Mouse (Mus musculus) heart, embryonic 14.5 days (tissue): Measurements from ENCODE around the gene Efr3b. TPM values are rescaled to one million over a fixed set of nuclear protein-coding genes. Genes with fewer than 3 reads are reported as not detected.

ENCODE experiments used
- ATAC-seq: fragments of 200-750 bp; cut with Nextera tagmentation; 2 replicates; pipeline ENCODE4 v1.8.0; 2017; ENCODE audit warnings: low read depth, moderate TSS enrichment; ENCODE audit not compliant: insufficient number of reproducible peaks, insufficient read depth, low FRiP score
- H3K27ac ChIP-seq, 2 experiments: fragments of 200-500 bp in 1 of 2; fragments of 300-500 bp in 1 of 2; sonication (generic) in 1 of 2; replicated peaks in 1 of 2; 2 replicates each; pipeline ENCODE4 v1.5.1; 2012 to 2014; ENCODE audit warnings: low read depth in 2 of 2, low read length in 2 of 2, control low read depth in 1 of 2, mild to moderate bottlenecking in 1 of 2, mixed read lengths in 1 of 2; ENCODE audit not compliant: control insufficient read depth in 1 of 2, insufficient read depth in 1 of 2
- H3K27me3 ChIP-seq: fragments of 300-500 bp; sonication (generic); 2 replicates; pipeline ENCODE4 v1.6.1; 2014; ENCODE audit warnings: mild to moderate bottlenecking, low read length, control low read depth; ENCODE audit not compliant: control insufficient read depth, insufficient read depth
- H3K36me3 ChIP-seq: fragments of 300-500 bp; sonication (generic); 2 replicates; pipeline ENCODE4 v1.6.1; 2014; ENCODE audit warnings: mild to moderate bottlenecking, control low read depth, low read length, mixed read lengths; ENCODE audit not compliant: control insufficient read depth, insufficient read depth
- H3K4me1 ChIP-seq, 2 experiments: fragments of 200-500 bp in 1 of 2; fragments of 300-500 bp in 1 of 2; sonication (generic) in 1 of 2; 2 replicates each; pipeline ENCODE4 v1.6.1; 2012 to 2014; ENCODE audit warnings: low read length in 2 of 2, control low read depth in 1 of 2, mixed read lengths in 1 of 2; ENCODE audit not compliant: control insufficient read depth in 2 of 2, insufficient read depth in 2 of 2
- H3K4me2 ChIP-seq: fragments of 300-500 bp; sonication (generic); 2 replicates; pipeline ENCODE4 v1.6.1; 2014; ENCODE audit warnings: mild to moderate bottlenecking, low read length
- H3K4me3 ChIP-seq, 2 experiments: fragments of 200-500 bp in 1 of 2; fragments of 300-500 bp in 1 of 2; sonication (generic) in 1 of 2; 2 replicates each; pipeline ENCODE4 v1.5.1; 2012 to 2014; ENCODE audit warnings: low read length in 2 of 2, mild to moderate bottlenecking in 2 of 2, control low read depth in 1 of 2, low read depth in 1 of 2, moderate library complexity in 1 of 2; ENCODE audit not compliant: control insufficient read depth in 1 of 2, insufficient read depth in 1 of 2
- H3K9ac ChIP-seq: fragments of 300-500 bp; sonication (generic); 2 replicates; pipeline ENCODE4 v1.6.1; 2014; ENCODE audit warnings: mild to moderate bottlenecking, low read length
- H3K9me3 ChIP-seq: fragments of 300-500 bp; sonication (generic); 2 replicates; pipeline ENCODE4 v1.6.1; 2016; ENCODE audit warnings: low read length, control low read depth; ENCODE audit not compliant: control insufficient read depth
- WGBS: fragments of 180-500 bp; shearing (Covaris S2); extraction: QIAGEN DNeasy Blood & Tissue Kit; methylation state at CpG from one replicate; pipeline ENCODE4 v1.1.7; 2014; 5-methylcytosine and 5-hydroxymethylcytosine counted together
- polyA plus RNA-seq: library from polyadenylated mRNA; unstranded; fragments of >200 nt; fragmentation: Nextera tagmentation; extraction: Ambion mirVana; gene quantifications from 2 replicates; pipeline ENCODE4 v1.2.1, GENCODE M21; 2014

The Efr3b gene
- polyA plus RNA-seq, 1 experiment from 2014 or later: 4.4 TPM

DNA sequence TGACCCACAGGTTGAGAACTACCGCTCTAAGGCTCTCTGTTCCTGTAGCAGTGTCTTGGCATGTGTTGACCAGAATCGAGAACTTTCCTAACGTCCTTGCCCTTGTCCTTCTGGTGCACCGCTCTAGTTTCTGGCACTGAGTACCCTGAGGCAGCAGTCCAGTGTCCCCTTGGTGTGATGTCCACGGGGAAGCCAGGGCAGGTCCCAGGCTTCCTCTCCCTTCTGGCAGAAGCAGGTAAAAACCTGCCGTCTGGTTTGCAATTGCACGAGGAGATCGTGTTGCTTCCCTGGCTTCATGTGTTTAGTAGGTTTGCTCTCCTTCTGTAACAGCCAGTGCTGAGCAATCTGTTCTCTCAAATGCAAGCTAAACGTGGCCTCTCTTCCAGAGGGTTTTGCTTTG is 33.0 kb upstream of the Efr3b start:
- Histone ChIP-seq H3K4me3 (no peak overlapping the region), H3K36me3 (no peaks in the 10 kb centered on the region), H3K9ac (no peak overlapping the region), H3K4me2 (no peak overlapping the region), H3K4me1 (peaks cover 0 to 2% of the 10 kb centered on the region in 2 experiments; a peak in 2 of 4 replicates), H3K27ac (no peak overlapping the region), H3K9me3 (no peaks in the 10 kb centered on the region), H3K27me3 (no peaks in the 10 kb centered on the region)
- WGBS: 81% methylated on average over 9 of the region's 9 CpGs
- no peak for ATAC-seq

DNA sequence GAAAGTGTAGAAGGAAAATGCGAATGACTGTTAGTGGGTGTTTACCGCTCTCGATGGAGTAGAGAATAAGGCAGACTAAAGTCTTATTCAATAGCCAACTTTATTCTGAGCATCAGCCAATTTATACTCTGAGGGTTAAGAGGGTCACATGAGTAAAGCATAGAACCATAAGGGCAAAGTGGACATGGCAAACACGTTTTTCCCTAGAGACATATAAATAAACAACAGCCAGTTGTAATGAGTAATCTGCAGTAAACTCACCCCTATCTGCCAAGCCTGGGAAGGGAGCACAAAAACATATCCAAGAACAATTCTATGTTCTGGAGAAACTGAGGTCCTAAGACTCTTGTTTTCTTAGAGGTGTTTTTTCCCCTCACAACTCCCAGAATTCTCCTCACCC is 29.8 kb upstream of the Efr3b start:
- Histone ChIP-seq H3K4me2 (no peak overlapping the region), H3K9me3 (no peaks in the 10 kb centered on the region), H3K27me3 (no peaks in the 10 kb centered on the region), H3K36me3 (no peaks in the 10 kb centered on the region), H3K4me1 (no peaks in the 10 kb centered on the region; a peak in 1 of 4 replicates), H3K9ac (no peak overlapping the region), H3K4me3 (no peak overlapping the region), H3K27ac (no peak overlapping the region)
- no peak for ATAC-seq
- WGBS: 78% methylated on average over 4 of the region's 4 CpGs

DNA sequence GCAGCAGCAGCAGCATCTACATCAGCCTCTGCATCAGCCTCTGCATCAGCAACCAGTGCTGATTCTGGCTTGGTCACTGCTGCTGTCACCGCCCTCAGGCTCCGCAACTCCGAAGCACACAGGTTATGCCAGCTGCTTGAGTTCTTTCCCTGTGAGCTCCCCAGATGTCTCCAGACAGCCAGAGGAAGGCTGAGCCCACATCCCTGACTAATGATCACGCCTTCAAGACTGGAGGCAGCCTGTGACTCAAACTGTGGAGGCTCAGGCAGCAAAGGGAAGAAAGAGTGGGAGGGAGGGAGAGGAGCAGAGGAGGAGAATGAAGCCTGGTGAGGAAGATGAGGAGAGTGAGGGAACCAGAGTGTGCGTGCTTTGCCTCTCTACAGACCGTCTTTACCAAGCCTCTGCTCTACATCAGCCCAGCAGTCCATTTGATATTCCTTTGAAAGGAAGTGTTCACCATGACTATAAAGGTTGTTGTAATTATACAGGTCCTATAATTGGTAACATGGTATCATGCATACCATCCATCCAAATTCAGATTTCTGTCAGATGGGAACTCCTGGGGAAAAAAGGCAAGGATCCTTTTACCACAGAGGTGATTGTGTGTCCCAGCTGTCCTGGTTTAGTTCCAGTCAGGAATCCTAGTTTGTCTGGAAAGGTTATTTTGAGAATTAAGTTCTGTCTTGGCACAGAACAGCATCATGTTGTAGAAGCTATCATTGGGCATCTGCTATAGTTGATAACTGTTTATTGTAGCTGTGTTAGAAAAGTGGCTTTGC is 28.2 kb upstream of the Efr3b start:
- 72% methylated on average over 6 of the region's 6 CpGs for WGBS
- Histone ChIP-seq H3K36me3 (no peaks in the 10 kb centered on the region), H3K27ac (no peak overlapping the region), H3K4me1 (no peaks in the 10 kb centered on the region), H3K27me3 (no peaks in the 10 kb centered on the region), H3K4me3 (no peak overlapping the region), H3K9me3 (no peaks in the 10 kb centered on the region), H3K4me2 (no peak overlapping the region), H3K9ac (no peak overlapping the region; the same call in 1 of the 2 replicates)
- no peak for ATAC-seq

DNA sequence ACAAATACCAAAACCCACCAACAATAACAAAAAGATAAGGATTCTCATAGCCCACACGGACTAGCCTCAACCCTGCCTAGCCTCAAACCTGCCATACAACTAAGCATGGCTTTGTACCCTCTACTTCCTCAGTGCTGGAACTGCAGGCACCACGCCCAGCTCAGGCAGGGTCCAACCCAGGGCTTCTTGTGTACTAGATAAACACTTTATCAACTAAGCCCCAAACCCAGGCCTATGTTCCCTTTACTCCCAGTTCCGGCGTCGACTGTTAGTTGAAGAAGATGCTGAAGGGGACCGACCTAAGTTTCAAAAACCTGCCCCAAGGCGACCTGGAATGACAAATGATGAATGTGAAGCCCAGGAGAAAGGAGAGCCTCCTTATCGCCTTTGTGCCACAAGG is 27.2 kb upstream of the Efr3b start:
- WGBS: 74% methylated on average over 8 of the region's 8 CpGs
- no peak overlapping the region for H3K27ac ChIP-seq
- no peak overlapping the region for H3K4me3 ChIP-seq
- H3K36me3 ChIP-seq: no peaks in the 10 kb centered on the region
- ATAC-seq: no peak
- no peaks in the 10 kb centered on the region for H3K27me3 ChIP-seq
- H3K4me2 ChIP-seq: no peak overlapping the region
- no peaks in the 10 kb centered on the region for H3K4me1 ChIP-seq
- no peak overlapping the region for H3K9ac ChIP-seq
- no peaks in the 10 kb centered on the region for H3K9me3 ChIP-seq

DNA sequence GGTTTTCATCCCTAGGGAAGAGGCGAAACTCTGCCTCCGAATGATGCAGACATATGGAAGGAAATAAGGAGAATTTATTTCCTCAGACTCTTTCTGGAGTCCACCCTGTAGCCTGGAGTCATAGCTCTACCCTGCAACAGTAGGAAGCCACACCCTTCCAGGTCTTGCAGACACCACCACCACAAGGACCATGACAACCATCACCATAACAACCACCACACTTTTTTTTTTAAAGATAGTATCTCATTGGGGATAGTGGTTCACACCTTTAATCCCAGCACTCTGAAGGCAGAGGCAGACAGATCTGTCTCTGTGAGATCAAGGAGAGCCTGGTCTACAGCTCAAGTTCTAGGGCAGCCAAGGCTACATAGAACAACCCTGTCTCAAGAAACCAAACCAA is 26.8 kb upstream of the Efr3b start:
- no peak overlapping the region for H3K9ac ChIP-seq
- no peak overlapping the region for H3K4me2 ChIP-seq
- no peak overlapping the region for H3K4me3 ChIP-seq
- H3K9me3 ChIP-seq: no peaks in the 10 kb centered on the region
- 93% methylated on average over 2 of the region's 2 CpGs for WGBS
- no peak overlapping the region for H3K27ac ChIP-seq
- H3K4me1 ChIP-seq: no peaks in the 10 kb centered on the region
- no peak for ATAC-seq
- no peaks in the 10 kb centered on the region for H3K36me3 ChIP-seq
- no peaks in the 10 kb centered on the region for H3K27me3 ChIP-seq

DNA sequence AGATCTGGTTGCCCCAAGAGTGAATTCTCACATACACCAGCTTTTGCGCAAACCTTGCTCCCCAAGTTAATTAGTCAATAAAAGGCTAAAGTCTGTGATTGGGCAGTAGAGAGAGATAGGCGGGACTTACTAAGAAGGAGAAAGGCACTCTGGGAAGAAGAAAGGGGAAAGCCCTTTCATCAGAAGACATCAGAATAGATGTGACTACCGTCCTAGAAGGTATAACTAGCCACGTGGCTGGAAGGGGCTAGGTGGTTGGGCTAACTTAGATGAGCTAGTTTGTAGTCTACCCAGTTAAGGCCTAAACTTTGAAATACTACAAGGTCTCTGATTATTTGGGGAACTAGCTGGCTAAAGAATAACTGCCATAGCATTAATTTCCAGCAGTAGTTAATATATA is 21.0 kb upstream of the Efr3b start:
- no peak overlapping the region for H3K27ac ChIP-seq
- 89% methylated on average over 4 of the region's 4 CpGs for WGBS
- no peak overlapping the region for H3K4me3 ChIP-seq
- H3K9me3 ChIP-seq: no peaks in the 10 kb centered on the region
- no peaks in the 10 kb centered on the region for H3K27me3 ChIP-seq
- H3K4me2 ChIP-seq: no peak overlapping the region
- peaks cover 8 to 13% of the 10 kb centered on the region in 2 experiments for H3K4me1 ChIP-seq
- no peaks in the 10 kb centered on the region for H3K36me3 ChIP-seq
- ATAC-seq: no peak
- no peak overlapping the region for H3K9ac ChIP-seq

DNA sequence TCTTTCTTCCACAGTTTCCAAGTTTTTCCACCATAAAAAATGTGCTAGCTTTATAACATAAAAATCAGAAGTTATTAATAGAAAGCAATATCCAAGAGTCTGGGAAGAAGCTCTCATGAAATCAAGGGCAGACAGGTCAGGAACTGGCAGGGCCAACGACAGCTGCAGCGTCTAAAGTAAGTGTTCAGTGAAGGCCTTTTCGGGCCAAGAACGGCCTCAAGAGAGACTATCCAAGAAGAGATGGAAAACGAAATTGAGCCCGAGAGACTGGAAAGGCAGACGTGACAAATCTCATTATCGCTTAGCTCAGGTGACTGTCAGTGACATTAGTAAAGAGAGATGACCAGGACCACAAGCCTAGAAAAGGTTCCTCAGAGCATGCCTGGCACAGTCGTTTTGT is 19.6 kb upstream of the Efr3b start:
- Histone ChIP-seq H3K27ac (no peak overlapping the region), H3K36me3 (no peaks in the 10 kb centered on the region), H3K4me3 (no peak overlapping the region), H3K4me2 (no peak overlapping the region), H3K9ac (no peak overlapping the region), H3K9me3 (no peaks in the 10 kb centered on the region), H3K27me3 (no peaks in the 10 kb centered on the region), H3K4me1 (peaks cover 9 to 13% of the 10 kb centered on the region in 2 experiments)
- no peak for ATAC-seq
- 44% methylated on average over 9 of the region's 9 CpGs for WGBS

DNA sequence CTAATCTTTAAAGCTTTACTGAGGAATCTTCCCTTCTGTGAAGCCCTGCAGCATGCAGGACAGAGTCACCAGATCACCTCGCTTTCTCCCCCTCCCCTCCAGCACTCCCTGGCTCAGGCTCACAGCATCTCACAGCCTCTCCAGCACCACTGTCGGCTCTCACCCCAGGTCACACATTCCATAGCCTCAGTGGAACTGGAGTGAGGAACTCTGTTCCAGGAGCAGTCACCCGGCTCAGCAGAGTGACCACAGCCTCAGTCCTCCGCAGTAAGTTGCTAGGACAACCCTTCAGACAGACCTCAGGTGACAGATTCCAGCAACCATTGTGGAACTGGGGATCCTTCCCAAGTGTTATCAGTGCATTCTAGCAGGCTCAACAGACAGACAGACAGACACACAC is 16.1 kb upstream of the Efr3b start:
- no peak overlapping the region; a peak in 2 of 4 replicates for H3K27ac ChIP-seq
- no peak overlapping the region for H3K9ac ChIP-seq
- 10% methylated on average over 4 of the region's 4 CpGs for WGBS
- no peaks in the 10 kb centered on the region for H3K9me3 ChIP-seq
- H3K36me3 ChIP-seq: no peaks in the 10 kb centered on the region
- ATAC-seq: no peak; the same call in 1 of the 2 replicates
- no peak overlapping the region for H3K4me2 ChIP-seq
- peaks cover 20 to 25% of the 10 kb centered on the region in 2 experiments for H3K4me1 ChIP-seq
- no peak overlapping the region for H3K4me3 ChIP-seq
- H3K27me3 ChIP-seq: no peaks in the 10 kb centered on the region
